Mouse (Mus musculus): Measurements from ENCODE around the gene A330070K13Rik. TPM values are rescaled to one million over a fixed set of nuclear protein-coding genes. Genes with fewer than 3 reads are reported as not detected.

A330070K13Rik gene
- polyA plus RNA-seq (2015; fragmentation: Nextera tagmentation; extraction: Ambion mirVana), result not detected in 2 replicates

DNA sequence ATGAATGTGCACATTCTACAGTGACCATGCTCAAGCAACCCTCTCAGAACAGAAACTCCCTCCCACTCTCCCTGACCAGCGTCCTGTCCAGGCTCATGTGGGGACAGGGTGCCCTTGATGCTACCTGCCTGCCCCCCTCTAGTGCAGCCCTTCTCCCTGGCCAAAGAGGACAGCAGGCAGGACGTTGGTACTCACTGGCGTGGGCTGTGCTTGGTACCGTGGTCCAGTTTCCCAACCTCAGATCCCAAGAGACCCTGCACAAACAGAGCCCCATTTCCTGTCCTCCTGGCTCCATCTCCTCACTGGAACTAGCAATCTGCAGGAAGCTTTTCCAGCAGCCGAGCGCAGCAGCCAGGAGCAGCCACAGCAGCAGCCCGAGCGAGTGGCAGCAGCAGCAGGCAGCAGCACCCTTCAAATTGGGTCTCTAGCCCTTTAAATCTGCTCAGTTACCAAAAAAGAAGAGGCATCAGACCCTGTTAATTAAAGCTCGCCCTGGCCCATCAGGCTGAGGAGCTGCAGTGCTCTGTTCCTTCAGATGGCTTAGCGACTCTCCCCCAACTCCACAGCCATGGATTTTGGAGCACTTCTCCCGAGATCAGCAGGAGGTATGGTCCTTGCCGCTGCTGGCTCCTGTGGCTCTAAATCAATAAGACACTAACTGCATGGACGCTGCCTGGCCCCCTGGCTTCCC is at the start of gene A330070K13Rik:
Gene A330070K13Rik, minus strand, starts transcription at position 410 of the 691 bp plus-strand sequence.
- Histone ChIP-seq H3K27ac (no peak within 1 kb of the TSS), H3K27me3 (replicated peaks) (no peaks in the 10 kb centered on the region; the same call in 1 of the 2 replicates), H3K9me3 (no peaks in the 10 kb centered on the region), H3K4me2 (peak within 1 kb of the TSS; percentile 53), H3K4me3 (peak within 1 kb of the TSS; percentile 28), H3K4me1 (peaks cover 10% of the 10 kb centered on the region), H3K36me3 (replicated peaks) (no peaks in the 10 kb centered on the region), H3K9ac (peak within 1 kb of the TSS; percentile 34; the same call in 1 of the 2 replicates)
- ATAC-seq (replicated peaks), result no peak
- WGBS, result 13% methylated on average over 13 of the region's 13 CpGs

DNA sequence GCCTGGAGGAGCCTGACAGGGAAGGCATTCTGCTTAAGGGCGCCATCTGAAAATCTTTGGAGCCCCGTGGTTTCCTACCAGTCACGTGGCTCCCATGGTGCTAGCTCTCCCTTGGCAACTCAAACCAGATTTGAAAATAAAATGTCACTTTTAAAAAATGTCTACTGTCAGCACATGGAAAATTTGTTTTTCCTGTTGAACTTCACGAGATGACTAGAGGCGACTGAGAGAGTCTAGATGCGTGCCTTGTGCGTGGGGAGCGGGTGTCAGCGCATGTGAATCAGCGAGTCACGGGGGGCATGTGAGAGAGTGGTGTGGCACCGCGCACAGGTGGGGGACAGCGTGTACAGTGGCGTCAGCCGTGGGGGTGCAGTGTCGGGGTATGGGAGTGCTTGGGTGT is 27.1 kb upstream of the A330070K13Rik start:
- no peaks in the 10 kb centered on the region for H3K4me1 ChIP-seq
- no peak for ATAC-seq (replicated peaks)
- H3K9me3 ChIP-seq, result peaks cover 9% of the 10 kb centered on the region; the same call in 1 of the 2 replicates
- H3K36me3 ChIP-seq (replicated peaks), result no peaks in the 10 kb centered on the region
- H3K4me3 ChIP-seq, result no peak overlapping the region
- no peaks in the 10 kb centered on the region for H3K27me3 ChIP-seq (replicated peaks)
- H3K9ac ChIP-seq, result no peak overlapping the region
- WGBS, result 93% methylated on average over 17 of the region's 17 CpGs
- no peak overlapping the region for H3K27ac ChIP-seq
- H3K4me2 ChIP-seq, result no peak overlapping the region

DNA sequence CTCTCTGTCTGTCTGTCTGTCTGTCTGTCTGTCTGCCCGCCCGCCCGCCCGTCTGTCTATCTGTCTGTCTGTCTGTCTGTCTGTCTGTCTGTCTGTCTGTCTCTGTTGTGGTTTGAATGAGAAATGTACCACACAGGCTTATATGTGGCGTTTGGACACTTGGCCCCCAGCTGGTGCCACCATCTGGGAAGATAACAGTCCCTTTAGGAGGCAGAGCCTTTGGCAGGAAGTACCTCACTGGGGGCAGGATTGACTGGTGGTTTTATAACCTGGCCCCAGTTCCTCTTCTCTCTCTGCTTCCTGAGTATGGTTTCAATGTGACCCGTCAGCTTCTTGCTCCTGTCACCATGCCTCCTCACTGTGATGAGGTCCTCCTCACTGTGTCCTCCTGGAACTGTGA is 25.3 kb upstream of the A330070K13Rik start:
- Histone ChIP-seq H3K9ac (no peak overlapping the region), H3K4me1 (no peaks in the 10 kb centered on the region), H3K9me3 (peaks cover 9% of the 10 kb centered on the region; the same call in 1 of the 2 replicates), H3K36me3 (replicated peaks) (no peaks in the 10 kb centered on the region), H3K27me3 (replicated peaks) (no peaks in the 10 kb centered on the region), H3K27ac (no peak overlapping the region), H3K4me2 (no peak overlapping the region), H3K4me3 (no peak overlapping the region)
- 92% methylated on average over 5 of the region's 6 CpGs for WGBS
- no peak for ATAC-seq (replicated peaks)

DNA sequence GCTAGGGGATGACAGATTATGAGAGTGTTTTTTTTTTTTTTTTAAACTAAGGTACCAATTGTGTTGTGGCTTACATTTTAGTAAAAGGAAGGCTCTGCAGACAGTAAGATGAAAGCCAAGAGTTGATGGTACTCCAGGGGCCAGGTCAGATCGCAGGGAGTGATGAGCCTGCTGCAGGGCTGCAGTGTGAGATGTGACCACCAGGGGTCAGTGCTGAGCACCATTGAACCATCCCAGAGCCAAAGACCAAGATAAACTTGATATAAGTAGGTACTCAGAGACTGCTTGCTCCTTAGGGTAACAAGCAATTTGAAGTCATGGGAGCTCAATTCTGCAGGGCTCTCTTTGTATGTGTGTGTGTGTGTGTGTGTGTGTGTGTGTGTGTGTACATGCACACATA is 20.8 kb upstream of the A330070K13Rik start:
- no peak overlapping the region for H3K27ac ChIP-seq
- H3K9me3 ChIP-seq, result no peaks in the 10 kb centered on the region
- no peaks in the 10 kb centered on the region for H3K36me3 ChIP-seq (replicated peaks)
- no peak overlapping the region for H3K9ac ChIP-seq
- no peak for ATAC-seq (replicated peaks)
- WGBS, result 36% methylated on average over 1 of the region's 1 CpGs
- H3K4me3 ChIP-seq, result no peak overlapping the region
- no peaks in the 10 kb centered on the region for H3K27me3 ChIP-seq (replicated peaks)
- no peaks in the 10 kb centered on the region for H3K4me1 ChIP-seq
- no peak overlapping the region for H3K4me2 ChIP-seq

DNA sequence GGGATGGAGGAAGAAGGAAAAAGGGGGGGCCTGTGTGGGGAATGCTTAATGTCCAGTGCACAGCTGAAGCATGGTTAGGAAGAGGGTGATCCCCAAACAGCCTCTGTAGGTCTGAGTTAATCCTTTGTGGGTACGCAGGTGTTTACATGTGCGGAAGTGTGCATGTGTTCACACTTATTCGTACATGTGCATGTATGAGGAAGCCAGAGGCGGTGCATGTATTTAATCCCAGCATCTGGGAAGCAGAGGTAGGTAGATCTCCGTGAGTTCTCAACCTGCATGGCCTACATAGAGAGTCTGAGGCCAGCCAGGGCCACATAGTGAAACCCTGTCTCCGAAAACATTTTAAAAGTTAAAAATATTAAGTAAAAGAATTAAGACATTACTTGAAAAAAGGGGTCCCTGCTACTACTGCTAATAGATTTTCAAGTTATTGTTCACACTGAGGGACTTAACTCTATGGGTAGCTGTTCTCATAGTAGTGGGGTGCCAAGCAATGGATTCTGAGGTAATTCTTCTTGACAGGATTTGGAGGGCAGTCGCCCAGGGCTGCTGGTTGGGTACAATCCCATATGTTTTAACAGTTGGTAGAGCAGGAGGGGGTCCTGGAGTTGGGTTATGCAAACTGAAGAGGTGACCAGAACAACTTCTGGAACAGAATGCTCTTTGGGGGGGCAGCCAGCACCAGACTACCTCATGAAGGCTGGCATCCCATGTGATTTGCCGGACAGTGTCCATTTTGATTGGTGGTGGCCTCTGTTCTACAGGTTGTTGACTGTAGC is 15.9 kb upstream of the A330070K13Rik start:
- Histone ChIP-seq H3K4me1 (no peaks in the 10 kb centered on the region), H3K9ac (no peak overlapping the region), H3K4me3 (no peak overlapping the region), H3K27ac (no peak overlapping the region), H3K36me3 (replicated peaks) (no peaks in the 10 kb centered on the region), H3K9me3 (no peaks in the 10 kb centered on the region), H3K27me3 (replicated peaks) (no peaks in the 10 kb centered on the region), H3K4me2 (no peak overlapping the region)
- no peak for ATAC-seq (replicated peaks)
- 91% methylated on average over 8 of the region's 8 CpGs for WGBS

DNA sequence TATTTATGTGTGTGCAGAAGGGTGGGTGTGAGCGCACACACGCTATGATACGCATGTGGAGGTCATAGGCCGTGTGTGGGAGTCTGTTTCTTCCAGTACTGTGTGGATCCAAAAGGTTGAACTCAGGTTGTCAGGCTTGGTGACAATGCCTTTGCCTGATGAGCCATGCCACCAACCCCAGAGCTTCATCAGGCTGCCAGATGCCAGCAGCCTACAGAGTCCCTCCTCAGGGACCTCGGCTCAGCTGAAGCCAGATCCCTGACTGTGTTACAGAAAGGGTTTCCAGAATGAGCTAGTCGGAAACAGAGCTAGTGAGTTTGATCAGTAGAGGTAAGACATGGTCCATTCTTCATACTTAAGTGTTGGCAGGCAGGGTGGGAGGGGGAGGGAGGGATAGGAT is 10.7 kb upstream of the A330070K13Rik start:
- Histone ChIP-seq H3K36me3 (replicated peaks) (no peaks in the 10 kb centered on the region), H3K4me1 (no peaks in the 10 kb centered on the region; the same call in 1 of the 2 replicates), H3K4me2 (no peak overlapping the region), H3K9ac (no peak overlapping the region), H3K4me3 (no peak overlapping the region), H3K27ac (no peak overlapping the region), H3K27me3 (replicated peaks) (no peaks in the 10 kb centered on the region), H3K9me3 (no peaks in the 10 kb centered on the region)
- ATAC-seq (replicated peaks), result no peak
- 73% methylated on average over 6 of the region's 6 CpGs for WGBS

DNA sequence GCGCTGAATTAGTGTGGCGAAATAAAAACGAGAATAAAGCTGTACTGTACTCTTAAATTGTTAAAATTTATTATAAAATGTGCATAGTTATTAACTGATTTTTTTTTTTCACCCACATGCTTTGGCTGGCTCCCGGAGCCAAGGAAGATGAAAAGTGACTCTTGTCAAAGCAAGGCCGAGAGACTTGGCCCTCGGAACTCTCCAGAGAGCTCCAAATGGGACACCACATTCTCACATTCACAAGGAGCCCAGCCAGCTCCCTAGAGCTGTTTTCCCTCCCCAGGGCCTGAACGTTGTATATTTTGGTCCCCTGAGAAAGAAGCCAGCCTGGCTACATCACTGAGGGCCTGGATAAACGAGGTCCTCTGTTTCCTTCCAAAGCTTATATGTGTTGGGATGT is 10.0 kb upstream of the A330070K13Rik start:
- Histone ChIP-seq H3K9ac (no peak overlapping the region), H3K9me3 (no peaks in the 10 kb centered on the region), H3K4me1 (no peaks in the 10 kb centered on the region; the same call in 1 of the 2 replicates), H3K27ac (no peak overlapping the region), H3K27me3 (replicated peaks) (no peaks in the 10 kb centered on the region), H3K4me3 (no peak overlapping the region), H3K4me2 (no peak overlapping the region), H3K36me3 (replicated peaks) (no peaks in the 10 kb centered on the region)
- ATAC-seq (replicated peaks), result no peak
- WGBS, result 75% methylated on average over 8 of the region's 8 CpGs

DNA sequence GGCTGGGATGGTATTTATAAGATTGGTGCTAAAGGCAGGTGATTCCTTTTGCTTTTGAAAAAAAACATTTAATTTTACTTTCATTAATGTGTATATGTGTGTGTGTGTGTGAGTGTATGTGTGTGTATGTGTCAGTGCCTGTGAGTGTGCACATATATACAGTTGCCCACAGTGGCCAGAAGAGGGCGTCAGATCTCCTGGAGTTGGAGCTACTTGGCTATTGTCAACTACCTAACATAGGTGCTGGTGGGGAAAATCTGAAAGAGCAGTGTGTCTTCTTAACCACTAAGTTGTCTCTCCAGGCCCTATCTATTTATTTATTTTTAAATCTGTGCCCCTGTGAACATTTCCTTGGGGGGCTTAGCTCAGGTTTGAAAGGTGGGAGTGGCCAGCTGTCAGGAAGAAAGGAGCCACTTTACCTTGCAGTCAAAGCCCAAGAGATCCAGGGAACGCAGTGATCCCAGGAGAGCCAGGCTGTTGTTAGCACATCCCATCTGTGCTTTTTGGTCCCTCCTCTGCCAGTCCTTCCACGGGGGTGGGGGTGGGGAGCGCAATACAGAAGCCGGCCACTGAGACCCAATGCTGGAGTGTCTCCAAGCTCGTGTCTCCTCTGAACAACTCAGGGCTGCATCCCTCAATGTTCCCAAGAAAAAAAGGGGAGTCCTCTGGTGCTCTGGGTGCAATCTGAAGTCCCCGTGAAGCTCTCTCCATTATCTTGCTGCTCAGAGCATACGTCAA is 9.4 kb upstream of the A330070K13Rik start:
- no peak overlapping the region for H3K27ac ChIP-seq
- no peak overlapping the region for H3K9ac ChIP-seq
- no peaks in the 10 kb centered on the region for H3K9me3 ChIP-seq
- H3K36me3 ChIP-seq (replicated peaks), result no peaks in the 10 kb centered on the region
- 44% methylated on average over 8 of the region's 8 CpGs for WGBS
- no peak overlapping the region for H3K4me3 ChIP-seq
- H3K4me1 ChIP-seq, result no peaks in the 10 kb centered on the region; the same call in 1 of the 2 replicates
- no peak for ATAC-seq (replicated peaks)
- H3K27me3 ChIP-seq (replicated peaks), result no peaks in the 10 kb centered on the region
- H3K4me2 ChIP-seq, result no peak overlapping the region

DNA sequence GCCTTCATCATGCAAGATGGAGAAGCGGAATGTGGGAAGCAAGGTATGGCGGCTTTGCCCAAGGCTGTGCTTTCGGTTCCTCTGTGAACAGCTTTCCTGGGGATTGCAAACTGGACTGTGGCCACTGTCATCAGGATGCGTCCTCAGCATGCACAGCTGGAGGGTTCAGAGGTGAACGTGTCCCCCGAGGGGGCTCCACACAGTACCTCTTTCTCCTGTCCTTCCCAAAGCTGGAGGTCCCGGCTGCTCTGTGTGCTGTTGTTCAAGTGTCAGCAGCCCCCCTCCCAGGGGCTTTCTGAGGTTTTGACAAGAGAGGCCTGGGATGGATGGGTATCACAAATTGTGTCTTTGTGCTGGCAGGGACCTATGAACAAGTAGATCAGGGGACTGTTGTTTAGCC is 2.0 kb upstream of the A330070K13Rik start:
- no peak overlapping the region for H3K9ac ChIP-seq
- no peaks in the 10 kb centered on the region for H3K36me3 ChIP-seq (replicated peaks)
- H3K4me3 ChIP-seq, result no peak overlapping the region
- H3K4me2 ChIP-seq, result no peak overlapping the region
- no peak for ATAC-seq (replicated peaks)
- 59% methylated on average over 7 of the region's 7 CpGs for WGBS
- no peak overlapping the region for H3K27ac ChIP-seq
- H3K27me3 ChIP-seq (replicated peaks), result no peaks in the 10 kb centered on the region; the same call in 1 of the 2 replicates
- peaks cover 10% of the 10 kb centered on the region for H3K4me1 ChIP-seq
- no peaks in the 10 kb centered on the region for H3K9me3 ChIP-seq

DNA sequence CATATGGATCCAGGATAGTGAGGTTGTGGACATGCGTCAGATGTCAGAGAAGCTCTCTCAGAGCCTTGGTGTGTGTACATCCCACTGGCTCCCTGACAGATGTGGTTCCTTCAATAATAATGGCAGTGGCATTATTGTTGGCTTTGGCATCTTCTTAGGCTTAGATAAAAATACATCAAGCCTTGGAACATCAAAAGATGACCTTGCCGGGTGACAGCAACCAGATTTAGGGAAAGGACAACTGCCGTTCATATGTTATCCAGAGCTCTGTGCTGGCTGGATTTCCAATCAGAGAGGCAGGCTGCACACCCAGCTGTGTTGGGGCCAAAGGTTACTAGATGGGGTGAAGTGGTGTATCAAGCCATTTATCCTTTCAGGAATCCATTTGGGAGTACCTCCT is 9.0 kb downstream of the A330070K13Rik start:
- Histone ChIP-seq H3K27ac (no peak overlapping the region), H3K27me3 (replicated peaks) (no peaks in the 10 kb centered on the region), H3K4me1 (no peaks in the 10 kb centered on the region), H3K9me3 (no peaks in the 10 kb centered on the region), H3K9ac (no peak overlapping the region), H3K4me3 (no peak overlapping the region), H3K36me3 (replicated peaks) (no peaks in the 10 kb centered on the region), H3K4me2 (no peak overlapping the region)
- WGBS, result 94% methylated on average over 3 of the region's 3 CpGs
- ATAC-seq (replicated peaks), result no peak

DNA sequence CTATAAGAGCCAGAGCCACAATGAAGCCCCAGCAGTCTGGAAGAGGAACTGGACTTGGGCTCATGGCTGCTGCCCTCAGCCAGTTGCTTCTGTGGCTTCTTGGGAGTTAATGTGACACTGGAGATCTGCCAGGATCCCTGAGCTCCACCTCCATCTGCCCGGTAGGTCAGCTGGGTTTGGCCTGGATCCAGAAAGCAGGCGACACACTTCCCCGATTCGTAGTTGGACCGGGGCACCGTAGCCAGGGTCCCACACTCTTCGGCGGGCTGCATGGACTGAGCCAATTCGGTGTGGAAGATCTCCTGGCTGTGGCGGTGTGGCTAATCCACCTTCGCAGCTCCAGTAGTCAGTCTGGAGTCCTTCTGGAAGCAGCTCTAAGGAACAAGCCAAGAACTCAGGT is 15.2 kb downstream of the A330070K13Rik start, which contains the start of gene Caln1:
Gene Caln1, plus strand, starts transcription at position 219 of the 400 bp plus-strand sequence.
- Histone ChIP-seq H3K36me3 (replicated peaks) (no peaks in the 10 kb centered on the region), H3K9me3 (no peaks in the 10 kb centered on the region), H3K27ac (no peak within 1 kb of the TSS), H3K4me3 (no peak within 1 kb of the TSS), H3K9ac (no peak within 1 kb of the TSS), H3K4me1 (no peaks in the 10 kb centered on the region), H3K4me2 (no peak within 1 kb of the TSS), H3K27me3 (replicated peaks) (no peaks in the 10 kb centered on the region)
- WGBS, result 69% methylated on average over 11 of the region's 11 CpGs
- ATAC-seq (replicated peaks), result no peak

DNA sequence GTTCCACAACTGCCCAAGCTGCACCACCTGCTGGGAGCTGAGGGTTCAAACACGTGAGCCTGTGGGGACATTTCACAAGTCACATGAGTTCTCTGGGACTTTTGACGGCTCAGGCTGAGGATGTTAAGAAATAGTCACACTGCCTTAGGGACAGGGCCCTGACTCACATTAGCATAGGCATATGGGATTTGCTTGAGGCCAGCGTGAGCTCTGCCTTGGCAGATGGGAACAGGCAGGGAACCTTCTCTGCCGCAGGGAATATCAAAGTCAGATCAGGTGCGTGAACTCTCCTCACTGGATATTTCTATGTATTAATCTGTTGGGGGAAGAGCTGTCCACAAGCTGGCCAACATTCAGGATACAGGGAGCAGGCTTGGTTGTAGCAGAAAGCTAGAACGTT is 16.2 kb downstream of the A330070K13Rik start:
- 84% methylated on average over 6 of the region's 6 CpGs for WGBS
- H3K4me1 ChIP-seq, result no peaks in the 10 kb centered on the region
- ATAC-seq (replicated peaks), result no peak
- no peak overlapping the region for H3K9ac ChIP-seq
- no peaks in the 10 kb centered on the region for H3K27me3 ChIP-seq (replicated peaks)
- no peaks in the 10 kb centered on the region for H3K36me3 ChIP-seq (replicated peaks)
- no peak overlapping the region for H3K4me2 ChIP-seq
- no peak overlapping the region for H3K4me3 ChIP-seq
- H3K9me3 ChIP-seq, result no peaks in the 10 kb centered on the region
- H3K27ac ChIP-seq, result no peak overlapping the region
